Mouse (Mus musculus) ES-Bruce4 (cell line): ENCODE data around the gene Hes5.

Experiments used
- CTCF ChIP-seq: IDR thresholded peaks from one replicate; pipeline ENCODE4 v1.8.1; 2011; ENCODE audit warnings: low read depth, low read length
- POLR2A ChIP-seq: IDR thresholded peaks from one replicate; pipeline ENCODE4 v1.8.1; 2011; ENCODE audit warnings: low read length; ENCODE audit not compliant: insufficient read depth

GRCm38 (mm10) chr4:154937746-154938145, 23.0 kb upstream of the Hes5 start:
- TF ChIP-seq POLR2A, result no peak
- TF ChIP-seq CTCF, result no peak
